Comparison of ENCODE assay signal across 13 mouse cellular contexts in genomic region chr2:91283972-91284371, GRCm38 (mm10). TPM values are rescaled to one million over a fixed set of nuclear protein-coding genes. Genes with fewer than 3 reads are reported as not detected.
A peak's percentile ranks its signal among the peaks of the same experiment; 100 is the strongest.
DNase-seq lines count a peak whose midpoint lies in the region; ATAC-seq and TF ChIP-seq lines count a peak whose summit lies in the region.
"Had no signal": no experiment of that assay in that cellular context is flagged by ENCODE, and none has a peak within 500 bp of the region (broad histone marks: within the 10 kb centered on the region; RNA-seq: fewer than 3 reads in every experiment).

No protein-coding gene starts in this region.

- peaks cover 17% of the 10 kb centered on the region for H3K4me1 ChIP-seq in forebrain, embryonic 15.5 days
- peaks cover 12% of the 10 kb centered on the region for H3K4me1 ChIP-seq in forebrain, embryonic 16.5 days (replicated peaks; ENCODE audit: control insufficient read depth, insufficient read depth, low read length)
- H3K4me1 ChIP-seq in intestine, embryonic 16.5 days (ENCODE audit: control insufficient read depth, insufficient read depth, low read length) = peaks cover 30% of the 10 kb centered on the region
- H3K4me1 ChIP-seq: neural tube, embryonic 12.5 days had no signal

- H3K9me3 ChIP-seq in forebrain, embryonic 15.5 days = no peaks in the 10 kb centered on the region
- H3K9me3 ChIP-seq in forebrain, embryonic 16.5 days (ENCODE audit: control insufficient read depth, low read length) = no peaks in the 10 kb centered on the region
- H3K9me3 ChIP-seq in intestine, embryonic 16.5 days (ENCODE audit: control insufficient read depth, low read length) = no peaks in the 10 kb centered on the region
- H3K9me3 ChIP-seq: G1E; liver, embryonic 13.5 days; neural tube, embryonic 12.5 days had no signal

- peak overlapping the region; percentile 5; the same call in 1 of the 2 replicates for H3K9ac ChIP-seq in forebrain, embryonic 15.5 days (replicated peaks)
- H3K9ac ChIP-seq in forebrain, embryonic 16.5 days (replicated peaks; ENCODE audit: low read depth, low read length) = no peak overlapping the region
- H3K9ac ChIP-seq in intestine, embryonic 16.5 days (ENCODE audit: low read depth, low read length) = peak overlapping the region; percentile 30; the same call in 1 of the 2 replicates
- H3K9ac ChIP-seq: liver, embryonic 13.5 days had no signal

- H3K27me3 ChIP-seq in forebrain, embryonic 15.5 days = no peaks in the 10 kb centered on the region
- no peaks in the 10 kb centered on the region for H3K27me3 ChIP-seq in forebrain, embryonic 16.5 days (replicated peaks; ENCODE audit: control insufficient read depth, insufficient read depth, low read length)
- H3K27me3 ChIP-seq in intestine, embryonic 16.5 days (replicated peaks; ENCODE audit: control insufficient read depth, insufficient read depth, low read length) = no peaks in the 10 kb centered on the region
- H3K27me3 ChIP-seq: liver, embryonic 13.5 days; neural tube, embryonic 12.5 days had no signal

- peak overlapping the region; percentile 51 for H3K27ac ChIP-seq in forebrain, embryonic 15.5 days (replicated peaks)
- H3K27ac ChIP-seq in forebrain, embryonic 16.5 days (ENCODE audit: low read length) = no peak overlapping the region
- H3K27ac ChIP-seq in left cerebral cortex, adult 2 months = peak overlapping the region; percentile 24; the same call in 1 of the 2 replicates
- H3K27ac ChIP-seq in intestine, embryonic 16.5 days (ENCODE audit: low read length) = no peak overlapping the region
- H3K27ac ChIP-seq: heart, adult 2 months; kidney, postnatal 0 days; liver, embryonic 13.5 days; neural tube, embryonic 12.5 days had no signal

- no peak overlapping the region for H3K4me2 ChIP-seq in forebrain, embryonic 15.5 days (replicated peaks)
- no peak overlapping the region for H3K4me2 ChIP-seq in forebrain, embryonic 16.5 days (ENCODE audit: low read length)
- H3K4me2 ChIP-seq in intestine, embryonic 16.5 days (ENCODE audit: low read depth, low read length) = no peak overlapping the region
- H3K4me2 ChIP-seq: liver, embryonic 13.5 days; neural tube, embryonic 12.5 days had no signal

- no peak overlapping the region for H3K4me3 ChIP-seq in forebrain, embryonic 15.5 days
- H3K4me3 ChIP-seq in forebrain, embryonic 16.5 days (replicated peaks; ENCODE audit: low read length) = no peak overlapping the region
- no peak overlapping the region for H3K4me3 ChIP-seq in left cerebral cortex, adult 2 months
- H3K4me3 ChIP-seq in intestine, embryonic 16.5 days (ENCODE audit: low read length) = no peak overlapping the region
- H3K4me3 ChIP-seq: heart, adult 2 months; liver, embryonic 13.5 days; neural tube, embryonic 12.5 days had no signal

- DNase-seq in left cerebral cortex, adult 2 months (ENCODE audit: extremely low spot score in 1 of 2, low spot score in 2 of 2) = no peak
- DNase-seq in left cerebral cortex, postnatal 14 days (ENCODE audit: low spot score in 2 of 2) = no peak
- peak; percentile 49 for DNase-seq in brain, adult 2 months (ENCODE audit: low read depth, low spot score)
- no peak for DNase-seq in testis, postnatal 14 days (ENCODE audit: low spot score)
- DNase-seq: heart, adult 2 months; heart, postnatal 10 days; liver, embryonic 13.5 days had no signal

- no peak for TF ChIP-seq CTCF in left cerebral cortex, adult 2 months (IDR thresholded peaks at IDR 0.05)

- ATAC-seq in forebrain, embryonic 15.5 days (replicated peaks) = no peak
- ATAC-seq in forebrain, embryonic 16.5 days = no peak
- ATAC-seq in intestine, embryonic 16.5 days = no peak

- intact Hi-C loops in left cerebral cortex, adult 2 months (cut with DNase I) = loop anchor here (2.0 kb wide), 1 partner anchor 45 kb away; no protein-coding TSS in a partner anchor
- intact Hi-C loops in left cerebral cortex, postnatal 14 days (cut with DNase I) = no loop called here

- no peaks in the 10 kb centered on the region for H3K36me3 ChIP-seq in forebrain, embryonic 15.5 days
- no peaks in the 10 kb centered on the region for H3K36me3 ChIP-seq in forebrain, embryonic 16.5 days (ENCODE audit: control insufficient read depth, insufficient read depth)
- H3K36me3 ChIP-seq in intestine, embryonic 16.5 days (ENCODE audit: control insufficient read depth, insufficient read depth, low read length) = no peaks in the 10 kb centered on the region
- H3K36me3 ChIP-seq: liver, embryonic 13.5 days had no signal

- WGBS in forebrain, embryonic 15.5 days = 90% methylated on average over 3 of the region's 3 CpGs
- WGBS in forebrain, embryonic 16.5 days = 79% methylated on average over 3 of the region's 3 CpGs
- WGBS in intestine, embryonic 16.5 days = 69% methylated on average over 3 of the region's 3 CpGs

RNA-seq across cellular contexts. Expression of gene Arfgap2, which starts 19.2 kb away (rescaled TPM):
- polyA plus RNA-seq in forebrain, embryonic 15.5 days (2015; fragmentation: Nextera tagmentation; extraction: Ambion mirVana) = 78.0 and 79.0 TPM in 2 replicates
- polyA plus RNA-seq in forebrain, embryonic 16.5 days (2015; fragmentation: Nextera tagmentation; extraction: Ambion mirVana) = 77.5 and 77.7 TPM in 2 replicates
- 10 to 100 TPM; 73.9 to 81.8 TPM for total RNA-seq in left cerebral cortex, adult 2 months (2021)
- total RNA-seq in left cerebral cortex, postnatal 14 days (2021) = 10 to 100 TPM; 63.3 to 65.6 TPM
- 68.4 and 73.1 TPM in 2 replicates for polyA plus RNA-seq in intestine, embryonic 16.5 days (2015; fragmentation: Nextera tagmentation; extraction: Ambion mirVana)

RNA-seq across cellular contexts. Expression of gene Pacsin3, which starts 28.2 kb away (rescaled TPM):
- polyA plus RNA-seq in forebrain, embryonic 15.5 days (2015; fragmentation: Nextera tagmentation; extraction: Ambion mirVana) = 19.8 and 22.9 TPM in 2 replicates
- polyA plus RNA-seq in forebrain, embryonic 16.5 days (2015; fragmentation: Nextera tagmentation; extraction: Ambion mirVana) = 19.2 and 20.4 TPM in 2 replicates
- total RNA-seq in left cerebral cortex, adult 2 months (2021) = 10 to 100 TPM; 42.7 to 46.9 TPM
- total RNA-seq in left cerebral cortex, postnatal 14 days (2021) = 10 to 100 TPM; 46.8 TPM
- polyA plus RNA-seq in intestine, embryonic 16.5 days (2015; fragmentation: Nextera tagmentation; extraction: Ambion mirVana) = 17.0 and 21.0 TPM in 2 replicates

RNA-seq across cellular contexts. Expression of gene Ddb2, which starts 47.2 kb away (rescaled TPM):
- 12.7 and 14.5 TPM in 2 replicates for polyA plus RNA-seq in forebrain, embryonic 15.5 days (2015; fragmentation: Nextera tagmentation; extraction: Ambion mirVana)
- polyA plus RNA-seq in forebrain, embryonic 16.5 days (2015; fragmentation: Nextera tagmentation; extraction: Ambion mirVana) = 16.6 and 17.0 TPM in 2 replicates
- 10 to 100 TPM; 11.7 to 14.4 TPM for total RNA-seq in left cerebral cortex, adult 2 months (2021)
- 10 to 100 TPM; 10.4 to 10.9 TPM for total RNA-seq in left cerebral cortex, postnatal 14 days (2021)
- polyA plus RNA-seq in intestine, embryonic 16.5 days (2015; fragmentation: Nextera tagmentation; extraction: Ambion mirVana) = 14.4 and 15.2 TPM in 2 replicates

Comparison
In these comparisons a context has a peak if more than half of its experiments do, and no peak if none do; other contexts are left out.
1. H3K27ac ChIP-seq: peak in forebrain, embryonic 15.5 days (single experiment) and left cerebral cortex, adult 2 months (single experiment); none in forebrain, embryonic 16.5 days (single experiment) and intestine, embryonic 16.5 days (single experiment).